Mouse (Mus musculus) stomach, embryonic 15.5 days (tissue): ENCODE measurements around the gene Mettl25. TPM values are rescaled to one million over a fixed set of nuclear protein-coding genes. Genes with fewer than 3 reads are reported as not detected.

ENCODE experiments used
- ATAC-seq: fragments of 200-750 bp; cut with Nextera tagmentation; 2 replicates; pipeline ENCODE4 v1.8.0; 2017; ENCODE audit warnings: low read depth, moderate number of reproducible peaks, moderate TSS enrichment; ENCODE audit not compliant: insufficient read depth, low FRiP score
- H3K27ac ChIP-seq: fragments of 300-500 bp; sonication (generic); 2 replicates; pipeline ENCODE4 v1.5.1; 2015; ENCODE audit warnings: mild to moderate bottlenecking, inconsistent platforms
- H3K27me3 ChIP-seq: fragments of 300-500 bp; sonication (generic); replicated peaks from 2 replicates; pipeline ENCODE4 v1.6.1; 2015; ENCODE audit warnings: inconsistent platforms
- H3K36me3 ChIP-seq: fragments of 300-500 bp; sonication (generic); 2 replicates; pipeline ENCODE4 v1.6.1; 2015; ENCODE audit warnings: inconsistent platforms
- H3K4me1 ChIP-seq: fragments of 300-500 bp; sonication (generic); 2 replicates; pipeline ENCODE4 v1.6.1; 2015; ENCODE audit warnings: inconsistent platforms
- H3K4me2 ChIP-seq: fragments of 300-500 bp; sonication (generic); 2 replicates; pipeline ENCODE4 v1.6.1; 2015; ENCODE audit warnings: mild to moderate bottlenecking, inconsistent platforms
- H3K4me3 ChIP-seq: fragments of 300-500 bp; sonication (generic); replicated peaks from 2 replicates; pipeline ENCODE4 v1.5.1; 2015; ENCODE audit warnings: inconsistent platforms
- H3K9ac ChIP-seq: fragments of 300-500 bp; sonication (generic); 2 replicates; pipeline ENCODE4 v1.6.1; 2015; ENCODE audit warnings: inconsistent platforms
- H3K9me3 ChIP-seq: fragments of 300-500 bp; sonication (generic); 2 replicates; pipeline ENCODE4 v1.6.1; 2016; ENCODE audit warnings: inconsistent platforms
- WGBS: fragments of 180-500 bp; shearing (Covaris S2); methylation state at CpG from one replicate; pipeline ENCODE4 v1.1.7; 2015; 5-methylcytosine and 5-hydroxymethylcytosine counted together
- polyA plus RNA-seq: library from polyadenylated mRNA; unstranded; fragments of >200 nt; fragmentation: Nextera tagmentation; extraction: Ambion mirVana; gene quantifications from 2 replicates; pipeline ENCODE4 v1.2.1, GENCODE M21; 2015

The Mettl25 gene
- polyA plus RNA-seq, 1 experiment from 2014 or later = 12.6 TPM

DNA sequence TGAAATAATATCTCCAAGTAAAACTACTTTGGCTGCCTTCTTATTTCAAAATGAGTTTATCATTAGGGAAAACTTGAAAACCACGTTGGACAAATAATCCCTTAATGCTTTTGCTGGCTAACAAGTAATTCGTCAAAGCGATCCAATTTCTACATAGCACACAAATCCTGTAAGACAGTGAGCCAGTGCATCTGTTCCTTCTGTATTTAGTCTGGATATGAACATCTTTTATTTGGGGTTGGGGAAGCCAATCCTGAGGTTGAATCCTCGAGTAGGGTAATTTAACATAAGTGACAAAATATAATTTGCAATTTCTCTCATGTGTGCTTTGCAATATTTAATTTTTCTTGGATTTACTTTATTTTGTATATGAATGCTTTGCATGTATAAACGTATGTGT, 102.2 kb downstream of the Mettl25 start:
- no peak overlapping the region for H3K4me2 ChIP-seq
- ATAC-seq = peak; percentile 39; the same call in 1 of the 2 replicates
- H3K4me1 ChIP-seq = no peaks in the 10 kb centered on the region
- no peak overlapping the region for H3K4me3 ChIP-seq
- H3K9ac ChIP-seq = no peak overlapping the region
- H3K27ac ChIP-seq = no peak overlapping the region
- WGBS = 36% methylated on average over 5 of the region's 5 CpGs
- H3K36me3 ChIP-seq = no peaks in the 10 kb centered on the region
- H3K9me3 ChIP-seq = no peaks in the 10 kb centered on the region
- no peaks in the 10 kb centered on the region for H3K27me3 ChIP-seq

DNA sequence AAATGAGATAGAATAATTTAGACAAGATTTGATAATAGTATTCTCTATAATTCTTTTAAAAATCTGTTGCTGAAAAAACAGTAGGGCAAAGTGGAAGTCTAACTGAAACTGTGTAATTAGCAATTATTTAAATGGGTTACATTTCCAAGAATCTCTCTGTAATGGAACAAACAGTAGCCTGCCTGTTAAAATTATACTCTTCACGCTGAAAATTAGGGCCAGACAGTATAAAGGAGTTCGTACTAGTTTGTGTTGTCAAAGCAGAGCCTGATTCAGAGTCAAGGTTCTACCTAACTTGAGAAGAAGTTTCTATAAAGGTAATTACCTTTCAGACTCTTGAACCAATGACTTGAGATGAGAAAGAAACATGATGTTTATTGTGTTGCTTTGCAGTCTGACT, 113.4 kb downstream of the Mettl25 start:
- Histone ChIP-seq H3K27me3 (no peaks in the 10 kb centered on the region), H3K9me3 (no peaks in the 10 kb centered on the region), H3K4me2 (no peak overlapping the region), H3K4me1 (no peaks in the 10 kb centered on the region), H3K27ac (no peak overlapping the region), H3K4me3 (no peak overlapping the region), H3K9ac (no peak overlapping the region), H3K36me3 (no peaks in the 10 kb centered on the region)
- ATAC-seq = no peak
- 85% methylated on average over 2 of the region's 2 CpGs for WGBS

DNA sequence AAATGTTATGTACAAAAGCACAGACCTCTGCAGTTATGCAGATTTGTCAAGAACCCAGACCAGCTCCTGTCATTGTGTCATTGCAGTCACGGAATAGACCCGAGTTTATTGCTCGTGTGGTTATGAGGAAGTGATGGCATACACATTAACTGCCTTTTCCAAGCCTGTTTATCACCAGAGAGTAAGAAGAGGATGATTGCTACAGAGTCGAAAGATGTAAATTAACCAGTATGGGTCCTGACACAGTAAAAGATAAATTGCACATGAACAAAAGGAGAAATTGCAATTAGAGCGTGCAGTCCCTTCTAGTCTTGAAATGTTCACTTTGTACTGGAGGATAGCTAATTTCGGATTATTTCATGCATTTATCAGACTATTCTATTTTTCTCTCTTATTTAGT, 113.8 kb downstream of the Mettl25 start:
- WGBS = 78% methylated on average over 6 of the region's 6 CpGs
- H3K27me3 ChIP-seq = no peaks in the 10 kb centered on the region

GRCm38 (mm10) chr10:105714844-105715243, 126.3 kb downstream of the Mettl25 start:
- Histone ChIP-seq H3K27ac (no peak overlapping the region), H3K4me3 (no peak overlapping the region), H3K36me3 (no peaks in the 10 kb centered on the region), H3K4me2 (no peak overlapping the region), H3K27me3 (no peaks in the 10 kb centered on the region), H3K9ac (no peak overlapping the region), H3K9me3 (no peaks in the 10 kb centered on the region), H3K4me1 (no peaks in the 10 kb centered on the region)
- 14% methylated on average over 6 of the region's 6 CpGs for WGBS
- ATAC-seq = no peak

More for the DNA sequence above, 113.8 kb downstream of the Mettl25 start:
- ATAC-seq = no peak
- Histone ChIP-seq H3K9me3 (no peaks in the 10 kb centered on the region), H3K9ac (no peak overlapping the region), H3K27ac (no peak overlapping the region), H3K4me1 (no peaks in the 10 kb centered on the region), H3K4me3 (no peak overlapping the region), H3K36me3 (no peaks in the 10 kb centered on the region), H3K4me2 (no peak overlapping the region)

GRCm38 (mm10) chr10:105714366-105714765, 126.8 kb downstream of the Mettl25 start:
- Histone ChIP-seq H3K4me1 (no peaks in the 10 kb centered on the region), H3K9ac (no peak overlapping the region), H3K36me3 (no peaks in the 10 kb centered on the region), H3K4me2 (no peak overlapping the region), H3K27ac (no peak overlapping the region), H3K9me3 (no peaks in the 10 kb centered on the region), H3K4me3 (no peak overlapping the region), H3K27me3 (no peaks in the 10 kb centered on the region)
- WGBS = 55% methylated on average over 4 of the region's 4 CpGs
- ATAC-seq = no peak

- Histone ChIP-seq H3K27ac (no peak overlapping the region), H3K4me3 (no peak overlapping the region), H3K4me1 (no peaks in the 10 kb centered on the region), H3K27me3 (no peaks in the 10 kb centered on the region), H3K36me3 (no peaks in the 10 kb centered on the region), H3K4me2 (no peak overlapping the region), H3K9me3 (no peaks in the 10 kb centered on the region), H3K9ac (no peak overlapping the region)
- WGBS = 71% methylated on average over 5 of the region's 5 CpGs
- ATAC-seq = no peak
Measured at GRCm38 (mm10) chr10:105713222-105713621, 128.0 kb downstream of the Mettl25 start.

Other genes with a start within 250 kb of the Mettl25 start
- gene Ccdc59, start 313 bp downstream of the Mettl25 start, polyA plus RNA-seq = 53.8 and 53.9 TPM in 2 replicates